Mouse (Mus musculus): Measurements from ENCODE around the gene Ddi2.

Ddi2 gene

DNA sequence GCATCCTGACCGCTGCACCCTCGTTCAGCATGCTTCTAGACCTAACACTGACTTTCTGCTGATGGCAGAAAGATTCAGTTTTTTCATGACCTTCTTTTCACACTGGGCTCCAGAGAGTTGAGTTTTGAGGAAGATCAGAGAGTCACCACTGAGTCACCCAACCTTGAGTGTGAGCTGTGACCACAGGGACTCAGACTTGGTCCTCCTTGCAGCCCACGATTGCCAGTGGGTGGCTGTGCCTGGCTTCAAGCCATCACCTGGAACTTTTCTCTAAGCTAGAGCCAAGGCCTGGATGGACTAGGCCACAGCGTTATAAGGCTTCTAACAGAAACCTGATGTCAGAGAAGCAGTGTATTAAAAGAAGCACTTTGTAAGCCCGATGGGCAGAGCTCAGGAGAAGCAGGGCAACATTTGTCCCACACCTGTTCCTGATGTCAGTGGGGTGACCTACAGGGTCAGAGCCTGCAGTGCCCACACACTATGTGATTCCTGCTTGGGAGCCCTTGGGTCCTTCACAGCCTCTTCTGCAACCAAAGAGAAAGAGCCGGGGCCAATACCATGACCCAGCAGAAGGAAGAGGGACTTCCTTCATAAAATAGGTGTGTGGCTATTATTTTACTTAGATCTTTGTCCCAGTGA, 64.3 kb downstream of the Ddi2 start:
- DNase-seq (ENCODE audit: inconsistent age in 2 of 2, low spot score in 1 of 2) = peak; percentile 88 to 91

GRCm38 (mm10) chr4:141656932-141657331, 66.3 kb downstream of the Ddi2 start:
- no peak for DNase-seq (ENCODE audit: inconsistent age in 2 of 2, low spot score in 1 of 2)

DNA sequence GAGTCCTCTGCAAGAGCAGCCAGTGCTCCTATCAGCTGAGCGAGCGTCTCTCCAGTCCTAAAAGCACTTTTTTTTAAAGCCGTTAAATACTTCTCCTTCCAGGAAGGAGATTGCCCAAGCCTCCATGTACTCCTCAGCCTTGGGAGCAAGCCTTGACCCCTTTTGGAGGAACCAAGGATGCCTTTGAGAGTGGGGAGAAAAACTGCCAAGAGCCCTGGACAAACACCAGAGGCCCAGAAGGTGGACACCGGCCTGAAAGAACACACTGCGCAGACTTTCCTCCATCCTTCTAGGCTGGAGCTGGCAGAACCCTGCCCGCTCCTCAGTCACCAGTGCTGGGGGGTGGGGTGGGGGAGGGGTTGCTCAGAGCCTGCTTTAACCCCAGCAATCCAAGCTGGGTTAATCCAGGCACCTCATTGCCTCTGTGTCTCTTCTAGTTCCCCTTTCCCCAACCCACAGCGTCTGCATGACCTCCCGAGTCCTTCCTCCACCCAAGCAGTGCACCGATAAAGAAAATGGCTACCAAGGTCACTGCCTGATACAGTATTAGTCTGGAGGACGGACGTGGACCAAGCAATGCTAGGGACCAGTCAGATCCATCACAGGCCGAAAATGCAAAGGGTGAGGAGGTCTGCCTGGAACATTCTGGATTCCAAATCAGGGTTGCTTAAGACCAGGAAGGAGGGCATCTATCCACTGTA, 67.2 kb downstream of the Ddi2 start:
- peak; percentile 72 to 89 for DNase-seq (ENCODE audit: inconsistent age in 2 of 2, low spot score in 1 of 2)

- peak in 1 of 2 experiments; percentile 30 for DNase-seq (ENCODE audit: inconsistent age in 2 of 2, low spot score in 1 of 2)
Measured at GRCm38 (mm10) chr4:141654509-141654908, 68.7 kb downstream of the Ddi2 start.

- DNase-seq (ENCODE audit: inconsistent age in 2 of 2, low spot score in 1 of 2) = no peak
Measured at GRCm38 (mm10) chr4:141653813-141654212, 69.4 kb downstream of the Ddi2 start.

GRCm38 (mm10) chr4:141653044-141653443, 70.2 kb downstream of the Ddi2 start:
- DNase-seq (ENCODE audit: inconsistent age in 2 of 2, low spot score in 1 of 2) = no peak

- no peak for DNase-seq (ENCODE audit: inconsistent age in 2 of 2, low spot score in 1 of 2)
Measured at GRCm38 (mm10) chr4:141651944-141652343, 71.3 kb downstream of the Ddi2 start.

- DNase-seq (ENCODE audit: inconsistent age in 2 of 2, low spot score in 1 of 2) = no peak
Measured at GRCm38 (mm10) chr4:141651286-141651685, 71.9 kb downstream of the Ddi2 start.

DNA sequence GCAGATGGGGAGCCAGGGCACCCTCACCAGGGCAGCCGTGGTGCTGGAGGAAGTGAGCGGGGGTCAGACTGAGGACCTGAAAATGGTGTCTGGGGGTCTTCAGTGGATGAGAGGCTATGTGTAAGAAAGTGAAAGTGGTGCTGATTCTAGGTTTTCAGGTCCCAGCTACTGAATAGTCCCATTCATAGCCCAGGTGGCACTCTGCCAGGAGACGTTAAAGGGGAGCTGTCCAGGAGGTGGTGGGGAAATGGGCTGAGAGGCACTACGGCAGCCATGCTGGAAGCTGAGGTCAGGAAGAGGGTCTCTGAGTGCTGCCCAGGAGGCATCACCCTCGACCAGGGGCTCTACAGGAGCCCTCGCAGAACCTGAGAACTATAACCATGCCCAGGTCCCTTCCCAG, 74.0 kb downstream of the Ddi2 start:
- peak in 1 of 2 experiments; percentile 56 for DNase-seq (ENCODE audit: inconsistent age in 2 of 2, low spot score in 1 of 2)

GRCm38 (mm10) chr4:141648262-141648661, 75.0 kb downstream of the Ddi2 start:
- no peak for DNase-seq (ENCODE audit: inconsistent age in 2 of 2, low spot score in 1 of 2)

DNA sequence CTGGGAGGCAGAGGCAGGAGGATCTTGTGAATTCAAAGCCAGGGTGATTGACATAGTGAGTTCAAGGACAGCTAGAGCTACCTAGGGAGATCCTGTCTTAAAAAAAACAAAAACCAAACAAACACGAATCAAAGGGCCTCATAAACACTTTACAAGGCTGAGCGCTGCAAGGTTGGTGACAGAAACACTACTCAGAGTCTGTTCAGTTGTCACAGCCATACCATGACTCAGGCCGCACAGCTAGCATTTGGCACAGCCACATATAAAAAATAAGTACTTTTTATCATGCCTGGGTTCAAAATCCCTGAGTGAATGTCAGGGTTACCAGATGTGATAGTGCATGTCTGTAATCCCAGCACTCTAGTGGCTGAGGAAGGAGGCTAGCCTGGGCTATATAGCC, 76.0 kb downstream of the Ddi2 start:
- DNase-seq (ENCODE audit: inconsistent age in 2 of 2, low spot score in 1 of 2) = peak in 1 of 2 experiments; percentile 65

- DNase-seq (ENCODE audit: inconsistent age in 2 of 2, low spot score in 1 of 2) = no peak
Measured at GRCm38 (mm10) chr4:141645988-141646387, 77.2 kb downstream of the Ddi2 start.

DNA sequence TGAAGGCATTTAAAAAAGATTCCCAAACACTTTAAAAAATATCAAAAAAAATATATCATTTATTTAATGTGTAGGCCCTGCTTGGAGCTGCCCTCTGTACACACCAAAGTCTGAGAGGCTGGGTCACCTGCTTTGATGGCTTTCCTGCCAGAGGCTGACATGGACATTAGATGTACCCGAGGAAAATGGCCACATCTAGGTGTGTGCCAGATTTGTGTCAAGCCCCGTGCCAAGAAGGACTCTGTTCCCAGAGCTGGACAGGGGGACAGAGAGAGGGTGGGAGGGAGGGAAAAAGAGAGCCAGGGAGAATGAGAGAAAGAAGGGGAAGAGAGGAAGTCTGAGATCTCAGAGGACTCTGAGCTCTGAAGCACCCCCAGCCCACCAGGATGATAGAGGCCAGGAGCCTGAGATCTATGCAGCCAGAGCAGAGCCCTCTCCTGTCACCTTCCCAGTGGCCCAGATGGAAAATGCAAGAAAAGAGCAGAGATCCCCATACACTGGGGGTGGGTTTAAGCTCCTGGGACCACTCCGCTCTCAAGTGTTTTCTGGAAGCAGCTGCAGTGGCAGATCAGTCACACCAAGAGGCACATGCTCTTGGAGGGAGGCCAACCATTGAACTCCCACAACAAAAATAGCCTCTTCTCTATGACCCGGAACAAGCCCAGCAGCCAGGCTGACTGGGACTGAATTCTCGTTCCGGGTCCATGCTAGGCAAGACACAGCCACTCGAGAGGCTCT, 79.9 kb downstream of the Ddi2 start:
- DNase-seq (ENCODE audit: inconsistent age in 2 of 2, low spot score in 1 of 2) = peak; percentile 72 to 85

DNA sequence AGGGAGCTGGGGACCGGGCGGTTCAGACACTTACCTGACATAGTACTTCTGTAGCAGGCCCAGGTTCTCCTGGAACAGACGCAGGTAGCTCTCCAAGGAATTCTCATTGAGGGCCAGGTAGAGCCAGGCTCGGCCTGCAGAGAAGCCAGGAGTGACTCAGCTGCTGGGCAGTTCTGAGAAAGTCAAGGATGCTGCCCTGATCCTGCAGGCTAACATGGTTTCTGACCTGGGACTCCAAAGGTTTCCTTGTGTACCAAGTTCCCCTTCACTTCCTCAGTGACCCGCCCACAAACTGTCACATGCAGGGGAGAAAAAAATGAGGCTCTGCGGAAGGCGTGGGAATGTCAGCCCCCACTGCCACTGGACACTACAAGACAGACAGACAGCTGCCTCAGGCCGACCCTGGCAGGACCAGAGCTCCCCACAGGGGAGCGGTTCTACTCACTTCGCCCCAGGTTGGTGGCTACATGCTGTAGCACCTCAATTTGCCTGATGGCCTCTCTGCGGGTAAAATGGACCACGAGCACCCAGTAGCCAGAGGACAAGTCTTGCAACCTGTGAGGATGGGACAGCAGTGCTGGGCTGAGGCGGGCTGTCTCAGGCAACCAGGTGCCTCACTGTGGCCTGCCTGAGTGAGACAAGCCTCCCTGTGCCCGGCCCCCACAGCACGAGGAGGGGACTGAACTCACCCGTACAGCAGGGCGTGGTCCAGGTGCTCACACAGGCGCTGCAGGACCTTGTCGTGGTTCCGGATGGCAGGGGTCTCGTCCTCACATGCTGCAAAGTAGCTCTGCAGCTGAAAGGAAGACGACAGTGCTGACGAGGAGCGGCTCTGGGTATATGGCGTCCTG, 81.0 kb downstream of the Ddi2 start:
- DNase-seq (ENCODE audit: inconsistent age in 2 of 2, low spot score in 1 of 2) = peak; percentile 50 to 71

DNA sequence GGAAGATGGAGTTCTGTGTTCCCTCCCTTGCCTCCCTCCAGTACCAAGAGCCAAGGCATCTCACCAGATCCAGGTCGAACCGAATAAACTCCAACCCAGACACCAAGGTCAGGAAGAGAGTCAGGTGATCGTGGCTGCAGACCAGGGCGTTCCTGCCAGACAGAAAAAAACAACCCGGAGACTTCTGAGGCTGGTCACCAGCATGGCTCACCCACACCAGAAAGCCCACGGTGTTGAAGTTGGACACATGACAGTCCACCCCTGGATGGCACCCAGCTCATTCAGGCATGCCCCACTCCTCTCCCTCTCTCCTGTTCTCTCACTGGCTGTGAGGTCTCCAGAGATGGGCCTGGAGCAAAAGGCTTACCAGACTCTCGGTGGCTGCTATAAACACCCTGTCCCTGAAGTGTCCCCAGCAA, 81.9 kb downstream of the Ddi2 start:
- DNase-seq (ENCODE audit: inconsistent age in 2 of 2, low spot score in 1 of 2) = peak; percentile 64 to 71

DNA sequence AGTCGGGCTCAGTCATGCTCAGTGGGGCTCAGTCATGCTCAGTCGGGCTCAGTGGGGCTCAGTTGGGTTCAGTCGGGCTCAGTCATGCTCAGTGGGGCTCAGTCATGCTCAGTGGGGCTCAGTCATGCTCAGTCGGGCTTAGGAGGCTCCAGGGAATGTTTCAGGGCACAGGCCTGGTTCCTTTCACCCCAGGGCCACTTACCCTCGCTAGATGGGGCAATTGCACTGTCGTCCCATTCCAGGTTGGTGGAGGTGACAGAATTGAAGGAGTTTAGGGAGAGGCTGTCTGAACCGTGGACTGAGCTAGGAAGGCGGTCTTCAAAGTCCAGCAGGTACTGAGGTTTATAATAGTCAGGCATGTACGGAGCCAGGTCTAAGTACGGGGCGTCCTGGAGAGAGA, 83.7 kb downstream of the Ddi2 start:
- no peak for DNase-seq (ENCODE audit: inconsistent age in 2 of 2, low spot score in 1 of 2)

DNA sequence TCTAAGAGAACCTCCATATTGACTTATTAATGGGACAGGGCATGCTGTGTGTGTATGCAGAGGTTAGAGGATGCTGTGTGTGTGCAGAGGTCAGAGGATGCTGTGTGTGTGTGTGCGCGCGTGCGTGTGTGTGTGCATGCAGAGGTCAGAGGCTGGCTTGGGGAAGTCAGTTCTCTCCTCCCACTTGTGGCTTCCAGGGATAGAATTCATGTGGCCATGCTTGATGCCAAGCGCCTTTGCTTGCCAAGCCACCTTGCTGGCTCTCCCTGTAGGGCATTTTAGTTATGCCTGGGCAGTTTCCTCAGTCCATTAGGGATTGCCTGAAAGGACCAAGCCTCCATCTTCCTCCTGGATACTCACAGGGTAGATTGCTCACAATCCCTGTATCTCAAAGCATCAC, 86.5 kb downstream of the Ddi2 start:
- no peak for DNase-seq (ENCODE audit: inconsistent age in 2 of 2, low spot score in 1 of 2)

DNA sequence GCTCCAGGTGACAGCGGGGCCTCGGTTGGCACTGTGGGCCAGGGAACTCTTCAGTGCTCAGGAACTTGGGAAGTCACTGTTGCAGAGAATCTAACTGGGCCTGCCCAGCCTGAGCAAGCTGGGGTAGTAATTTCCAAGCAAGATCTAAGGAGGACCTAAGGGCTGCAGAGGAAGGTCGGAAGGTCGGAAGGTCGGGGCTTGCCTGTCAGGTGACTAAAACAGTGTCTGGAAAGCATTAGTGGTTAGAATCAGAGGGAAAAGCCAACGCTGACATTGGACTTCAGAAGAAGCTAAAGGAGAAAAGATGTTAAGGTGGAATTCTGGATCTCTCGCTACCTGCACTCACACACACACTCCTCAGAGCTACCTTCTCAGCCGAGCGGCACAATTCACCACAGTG, 87.2 kb downstream of the Ddi2 start:
- DNase-seq (ENCODE audit: inconsistent age in 2 of 2, low spot score in 1 of 2) = no peak

- DNase-seq (ENCODE audit: inconsistent age in 2 of 2, low spot score in 1 of 2) = peak; percentile 64 to 74
Measured at GRCm38 (mm10) chr4:141632111-141632873, 90.9 kb downstream of the Ddi2 start.

DNA sequence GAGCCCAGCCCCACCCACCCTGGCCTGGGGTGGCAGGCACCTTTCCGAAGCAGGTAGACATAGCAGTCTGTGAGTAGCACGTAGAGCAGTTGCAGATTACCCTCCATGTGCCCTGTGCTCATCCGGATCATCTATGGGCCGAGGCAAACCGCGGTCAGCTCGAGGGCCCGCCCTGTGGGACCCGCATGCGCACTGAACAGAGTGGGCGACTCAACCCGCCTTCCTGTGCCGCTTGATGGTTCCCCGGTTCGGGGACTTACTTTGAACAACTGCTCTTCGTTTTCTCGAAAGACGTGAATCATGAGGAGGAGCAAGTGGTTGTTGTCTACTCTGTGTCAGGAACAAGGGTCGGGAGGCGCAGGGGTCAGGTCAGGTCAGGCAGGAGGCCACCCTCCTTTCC, 92.0 kb downstream of the Ddi2 start:
- no peak for DNase-seq (ENCODE audit: inconsistent age in 2 of 2, low spot score in 1 of 2)
